ENCODE assay signal across 24 mouse cellular contexts in genomic region chr8:70934786-70935185, GRCm38 (mm10). TPM values are rescaled to one million over a fixed set of nuclear protein-coding genes. Genes with fewer than 3 reads are reported as not detected.
DNase-seq lines count a peak whose midpoint lies in the region; ATAC-seq and TF ChIP-seq lines count a peak whose summit lies in the region.
"Had no signal": no experiment of that assay in that cellular context is flagged by ENCODE, and none has a peak within 500 bp of the region (broad histone marks: within the 10 kb centered on the region; RNA-seq: fewer than 3 reads in every experiment).

No protein-coding gene starts in this region.

- no peak overlapping the region for H3K4me2 ChIP-seq in forebrain, postnatal 0 days (ENCODE audit: low read depth)
- H3K4me2 ChIP-seq in forebrain, embryonic 13.5 days = no peak overlapping the region
- H3K4me2 ChIP-seq: embryonic facial prominence, embryonic 15.5 days; heart, embryonic 12.5 days; hindbrain, embryonic 15.5 days; neural tube, embryonic 13.5 days had no signal

- TF ChIP-seq CTCF in forebrain, postnatal 0 days (IDR thresholded peaks at IDR 0.05; ENCODE audit: low read depth) = no peak
- TF ChIP-seq CTCF in layer of hippocampus, adult 2 months (conservative IDR thresholded peaks at IDR 0.05) = no peak

- peak; percentile 35 for DNase-seq in forebrain, postnatal 0 days
- DNase-seq in layer of hippocampus, adult 2 months (ENCODE audit: low spot score in 2 of 2) = peak in 1 of 2 experiments; percentile 45
- DNase-seq in layer of hippocampus, adult 9-10 months (ENCODE audit: low spot score) = no peak
- DNase-seq in urinary bladder, adult 2 months (ENCODE audit: low spot score) = peak; percentile 14
- DNase-seq in urinary bladder, postnatal 10 days (ENCODE audit: low spot score) = no peak
- no peak for DNase-seq in ovary, postnatal 10 days (ENCODE audit: low spot score)
- DNase-seq: adrenal gland, adult 2 months; B cell, adult 2 months; cerebellum, adult 11 months; cerebellum, postnatal 14 days; heart, postnatal 14 days; kidney, adult 11 months; kidney, postnatal 14 days; liver, postnatal 0 days; spleen, adult 18-20 months had no signal

- H3K36me3 ChIP-seq in forebrain, postnatal 0 days (ENCODE audit: insufficient read depth) = peaks cover 30% of the 10 kb centered on the region
- H3K36me3 ChIP-seq in forebrain, embryonic 13.5 days (ENCODE audit: poor library complexity, severe bottlenecking) = peaks cover 23% of the 10 kb centered on the region
- H3K36me3 ChIP-seq: embryonic facial prominence, embryonic 15.5 days; hindbrain, embryonic 15.5 days had no signal

- 54% methylated on average over 7 of the region's 7 CpGs for WGBS in forebrain, postnatal 0 days
- 79% methylated on average over 7 of the region's 7 CpGs for WGBS in forebrain, embryonic 13.5 days

- no peak overlapping the region for H3K9ac ChIP-seq in forebrain, postnatal 0 days
- no peak overlapping the region for H3K9ac ChIP-seq in forebrain, embryonic 13.5 days
- H3K9ac ChIP-seq: embryonic facial prominence, embryonic 15.5 days; heart, embryonic 12.5 days; hindbrain, embryonic 15.5 days; liver, postnatal 0 days; neural tube, embryonic 13.5 days had no signal

- H3K4me1 ChIP-seq in forebrain, postnatal 0 days (ENCODE audit: insufficient read depth) = no peaks in the 10 kb centered on the region
- H3K4me1 ChIP-seq in forebrain, embryonic 13.5 days = no peaks in the 10 kb centered on the region
- H3K4me1 ChIP-seq: forebrain, embryonic 10.5 days; heart, embryonic 12.5 days; hindbrain, embryonic 15.5 days; limb, embryonic 10.5 days; megakaryocyte, embryonic 14.5 days; neural tube, embryonic 13.5 days had no signal

- ATAC-seq in forebrain, postnatal 0 days = peak; percentile 58; the same call in 1 of the 2 replicates
- no peak for ATAC-seq in forebrain, embryonic 13.5 days
- ATAC-seq: liver, postnatal 0 days had no signal

- H3K27ac ChIP-seq in forebrain, postnatal 0 days (ENCODE audit: low read depth, low read length) = no peak overlapping the region
- no peak overlapping the region for H3K27ac ChIP-seq in forebrain, embryonic 13.5 days
- H3K27ac ChIP-seq in layer of hippocampus, adult 2 months = peak overlapping the region; percentile 74
- H3K27ac ChIP-seq: embryonic facial prominence, embryonic 15.5 days; forebrain, embryonic 10.5 days; hindbrain, embryonic 15.5 days; limb, embryonic 10.5 days; neural tube, embryonic 13.5 days had no signal

- no peak overlapping the region for H3K4me3 ChIP-seq in forebrain, postnatal 0 days (ENCODE audit: low read depth, low read length)
- H3K4me3 ChIP-seq in forebrain, embryonic 13.5 days = no peak overlapping the region
- H3K4me3 ChIP-seq in layer of hippocampus, adult 2 months = no peak overlapping the region
- H3K4me3 ChIP-seq: embryonic facial prominence, embryonic 15.5 days; forebrain, embryonic 10.5 days; heart, embryonic 12.5 days; hindbrain, embryonic 15.5 days; limb, embryonic 10.5 days; megakaryocyte, embryonic 14.5 days; neural tube, embryonic 13.5 days had no signal

- no peaks in the 10 kb centered on the region for H3K9me3 ChIP-seq in forebrain, postnatal 0 days (ENCODE audit: low read length)
- H3K9me3 ChIP-seq in forebrain, embryonic 13.5 days (replicated peaks) = no peaks in the 10 kb centered on the region
- H3K9me3 ChIP-seq: embryonic facial prominence, embryonic 15.5 days; forebrain, embryonic 10.5 days; heart, embryonic 12.5 days; hindbrain, embryonic 15.5 days; limb, embryonic 10.5 days; megakaryocyte, embryonic 14.5 days; neural tube, embryonic 13.5 days had no signal

- no peaks in the 10 kb centered on the region for H3K27me3 ChIP-seq in forebrain, postnatal 0 days (ENCODE audit: insufficient read depth, low read length)
- no peaks in the 10 kb centered on the region for H3K27me3 ChIP-seq in forebrain, embryonic 13.5 days
- H3K27me3 ChIP-seq: embryonic facial prominence, embryonic 15.5 days; heart, embryonic 12.5 days; hindbrain, embryonic 15.5 days; neural tube, embryonic 13.5 days had no signal

RNA-seq across cellular contexts. Expression of gene Map1s, which starts 29.1 kb away (rescaled TPM):
- total RNA-seq in forebrain, postnatal 0 days (2014; rRNA removed) = 57.2 and 68.1 TPM in 2 replicates
- 52.7 and 63.9 TPM in 2 replicates for polyA plus RNA-seq in forebrain, postnatal 0 days (2015; fragmentation: Nextera tagmentation; extraction: Ambion mirVana)
- 57.0 and 58.2 TPM in 2 replicates for polyA plus RNA-seq in forebrain, embryonic 13.5 days (2015; fragmentation: Nextera tagmentation; extraction: Ambion mirVana)
- 10 to 100 TPM; 97.0 to 98.1 TPM for total RNA-seq in layer of hippocampus, adult 2 months (2021)
- polyA plus RNA-seq in urinary bladder, adult 2 months (2012; rRNA removed) = 30.8 and 34.4 TPM in 2 replicates

RNA-seq across cellular contexts. Expression of gene Rpl18a, which starts 37.6 kb away (rescaled TPM):
- total RNA-seq in forebrain, postnatal 0 days (2014; rRNA removed) = 1,945 and 2,194 TPM in 2 replicates
- polyA plus RNA-seq in forebrain, postnatal 0 days (2015; fragmentation: Nextera tagmentation; extraction: Ambion mirVana) = 2,793 and 3,853 TPM in 2 replicates
- 3,255 and 3,517 TPM in 2 replicates for polyA plus RNA-seq in forebrain, embryonic 13.5 days (2015; fragmentation: Nextera tagmentation; extraction: Ambion mirVana)
- total RNA-seq in layer of hippocampus, adult 2 months (2021) = 100 to 1,000 TPM; 698 to 704 TPM
- 3,950 and 3,976 TPM in 2 replicates for polyA plus RNA-seq in urinary bladder, adult 2 months (2012; rRNA removed)

RNA-seq across cellular contexts. Expression of gene Slc5a5, which starts 42.2 kb away (rescaled TPM):
- 1.5 and 2.2 TPM in 2 replicates for total RNA-seq in forebrain, postnatal 0 days (2014; rRNA removed)
- 2.4 and 3.6 TPM in 2 replicates for polyA plus RNA-seq in forebrain, postnatal 0 days (2015; fragmentation: Nextera tagmentation; extraction: Ambion mirVana)
- polyA plus RNA-seq in forebrain, embryonic 13.5 days (2015; fragmentation: Nextera tagmentation; extraction: Ambion mirVana) = 0.50 and 0.67 TPM in 2 replicates
- total RNA-seq in layer of hippocampus, adult 2 months (2021) = 1 to 10 TPM; 5.9 to 8.0 TPM
- 1.7 and 2.3 TPM in 2 replicates for polyA plus RNA-seq in urinary bladder, adult 2 months (2012; rRNA removed)
- total RNA-seq: liver, adult 2 months had no signal
- polyA plus RNA-seq: liver, adult 2 months; liver, postnatal 0 days had no signal

Comparison
In these comparisons a context has a peak if more than half of its experiments do, and no peak if none do; other contexts are left out.
1. DNase-seq: peak in forebrain, postnatal 0 days (single experiment) and urinary bladder, adult 2 months (single experiment); none in layer of hippocampus, adult 9-10 months (single experiment), urinary bladder, postnatal 10 days (single experiment) and ovary, postnatal 10 days (single experiment).